Mouse (Mus musculus) kidney, adult 2 months (tissue): ENCODE measurements at regions not wholly inside any gene's neighbourhood (a gene's known extent, or its start where the extent isn't known, plus 50 kb on each side); places are given as distances from the start of the nearest gene placed in this dataset.
A peak's percentile ranks its signal among the peaks of the same experiment; 100 is the strongest.

Source experiments
- DNase-seq: peaks from one replicate; pipeline ENCODE4 v3.0.0; 2021
- H3K27ac ChIP-seq: fragments of 200-500 bp; 2 replicates; pipeline ENCODE4 v1.5.1; 2012; ENCODE audit warnings: low read depth, low read length, control low read depth, inconsistent platforms; ENCODE audit not compliant: insufficient read depth
- H3K27me3 ChIP-seq: fragments of 200-500 bp; replicated peaks from 2 replicates; pipeline ENCODE4 v1.6.1; 2012; ENCODE audit warnings: mild to moderate bottlenecking, moderate library complexity, low read length, inconsistent platforms; ENCODE audit not compliant: control insufficient read depth, insufficient read depth
- H3K36me3 ChIP-seq: fragments of 200-500 bp; 2 replicates; pipeline ENCODE4 v1.6.1; 2012; ENCODE audit warnings: mild to moderate bottlenecking, moderate library complexity, low read length, inconsistent platforms; ENCODE audit not compliant: control insufficient read depth, insufficient read depth
- H3K4me1 ChIP-seq: fragments of 200-500 bp; 2 replicates; pipeline ENCODE4 v1.6.1; 2011; ENCODE audit warnings: low read length; ENCODE audit not compliant: control insufficient read depth, insufficient read depth
- H3K4me3 ChIP-seq: fragments of 200-500 bp; 2 replicates; pipeline ENCODE4 v1.5.1; 2011; ENCODE audit warnings: mild to moderate bottlenecking, low read depth, low read length, control low read depth; ENCODE audit not compliant: insufficient read depth
- CTCF ChIP-seq: fragments of 200-500 bp; conservative IDR thresholded peaks from 2 replicates; pipeline ENCODE4 v1.5.1; 2011; ENCODE audit warnings: low read depth, mild to moderate bottlenecking, control low read depth, low read length, moderate library complexity, mixed read lengths; ENCODE audit not compliant: insufficient read depth, insufficient read length
- POLR2A ChIP-seq: fragments of 200-500 bp; IDR thresholded peaks from one replicate; pipeline ENCODE4 v1.6.1; 2011; ENCODE audit warnings: low read depth, low read length, control low read depth
- WGBS: fragments of 180-500 bp; shearing (Covaris S2); methylation state at CpG from one replicate; pipeline ENCODE4 v1.1.7; 2018; 5-methylcytosine and 5-hydroxymethylcytosine counted together

DNA sequence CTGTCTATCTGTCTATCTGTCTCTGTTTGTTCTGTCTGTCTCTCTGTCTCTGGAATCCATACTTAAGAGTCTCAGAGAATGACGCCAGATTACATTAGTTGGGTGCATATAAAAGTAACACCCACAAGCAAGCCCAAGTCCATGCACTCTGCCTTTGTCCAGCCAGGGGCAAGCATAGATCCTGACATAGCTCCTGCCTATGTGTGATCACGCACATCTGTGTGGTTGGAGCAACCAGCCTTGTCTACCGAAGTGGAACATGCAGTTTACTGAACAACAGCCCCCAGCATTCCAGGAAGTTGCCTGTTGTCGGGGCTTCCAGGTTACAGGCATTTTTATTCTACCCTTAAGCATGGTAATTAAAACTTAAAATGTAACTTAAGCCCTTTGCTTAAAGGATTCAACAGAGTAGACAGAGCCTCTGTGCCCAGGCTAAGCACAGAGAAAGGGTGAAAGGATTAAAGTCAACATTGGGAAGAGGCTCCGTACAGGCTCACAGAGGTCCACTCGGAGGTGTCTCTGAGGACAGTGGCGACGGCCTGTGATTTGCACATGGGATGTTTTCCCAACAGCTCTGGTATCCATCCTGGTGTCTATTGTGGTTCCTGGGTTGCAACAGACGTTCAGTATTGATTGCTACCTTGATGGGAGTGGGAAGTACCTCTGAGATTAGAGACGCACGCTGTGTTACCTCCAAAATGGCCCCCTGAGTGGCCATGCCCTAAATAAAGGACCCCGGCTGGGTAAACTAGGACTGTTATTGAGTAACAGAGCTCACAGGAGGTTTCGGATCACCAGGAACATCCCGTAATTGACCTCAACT is 363.6 kb downstream of the Ajap1 start:
- peak; percentile 44 for DNase-seq
- TF ChIP-seq POLR2A (no peak), CTCF (no peak)
- 29% methylated on average over 14 of the region's 14 CpGs for WGBS
- H3K27me3 ChIP-seq = no peaks in the 10 kb centered on the region
- H3K36me3 ChIP-seq = no peaks in the 10 kb centered on the region
- peak overlapping the region; percentile 37; the same call in 1 of the 2 replicates for H3K27ac ChIP-seq
- peak overlapping the region; percentile 39; the same call in 1 of the 2 replicates for H3K4me3 ChIP-seq
- peaks cover 2% of the 10 kb centered on the region; the same call in 1 of the 2 replicates for H3K4me1 ChIP-seq

DNA sequence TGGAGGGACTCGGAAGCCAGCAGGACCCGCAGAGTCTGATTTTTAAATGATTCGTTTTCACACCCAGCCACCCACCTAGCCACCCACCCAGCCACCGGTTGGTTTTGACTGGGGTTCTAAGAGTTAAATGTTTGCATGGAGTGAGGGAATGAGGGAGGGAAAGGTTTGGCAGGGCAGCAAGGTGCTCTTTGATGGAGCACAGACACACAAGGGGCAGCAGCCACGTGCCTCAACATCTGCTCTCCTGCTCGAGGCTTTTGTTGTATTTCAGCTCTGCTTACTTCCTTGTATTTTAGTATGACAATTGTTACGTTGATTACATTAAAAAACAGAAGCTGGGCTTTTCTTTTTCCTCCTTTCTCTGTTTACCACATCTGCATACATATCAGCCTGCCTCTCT is 367.6 kb downstream of the Ajap1 start:
- Histone ChIP-seq H3K4me3 (no peak overlapping the region), H3K4me1 (no peaks in the 10 kb centered on the region; the same call in 1 of the 2 replicates), H3K27me3 (no peaks in the 10 kb centered on the region), H3K36me3 (no peaks in the 10 kb centered on the region), H3K27ac (no peak overlapping the region)
- 70% methylated on average over 7 of the region's 7 CpGs for WGBS
- TF ChIP-seq CTCF = no peak
- TF ChIP-seq POLR2A = no peak
- DNase-seq = no peak

DNA sequence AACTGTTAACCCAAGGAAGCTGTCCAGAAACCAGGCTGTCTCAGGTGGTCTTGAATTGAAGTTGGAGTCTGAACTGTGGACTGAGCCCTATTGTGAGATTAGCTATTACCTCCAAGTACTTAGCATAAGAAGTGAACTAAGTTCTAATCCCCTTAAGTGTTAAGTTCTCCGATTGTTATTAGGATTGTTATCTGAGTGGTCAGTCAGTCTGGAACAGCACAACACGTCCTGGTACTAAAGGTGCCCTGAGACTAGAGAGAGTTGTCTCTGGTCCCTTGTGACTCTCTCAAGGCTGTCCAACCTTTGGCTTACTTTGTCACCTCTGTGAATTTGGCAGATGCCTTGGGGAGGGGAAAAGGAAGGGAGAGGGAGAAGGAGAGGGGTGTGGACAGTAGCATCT is 369.0 kb downstream of the Ajap1 start:
- no peak for TF ChIP-seq CTCF
- no peak for TF ChIP-seq POLR2A
- Histone ChIP-seq H3K27ac (no peak overlapping the region), H3K4me3 (no peak overlapping the region), H3K4me1 (no peaks in the 10 kb centered on the region), H3K27me3 (no peaks in the 10 kb centered on the region), H3K36me3 (no peaks in the 10 kb centered on the region)
- WGBS = 72% methylated on average over 2 of the region's 2 CpGs
- no peak for DNase-seq

DNA sequence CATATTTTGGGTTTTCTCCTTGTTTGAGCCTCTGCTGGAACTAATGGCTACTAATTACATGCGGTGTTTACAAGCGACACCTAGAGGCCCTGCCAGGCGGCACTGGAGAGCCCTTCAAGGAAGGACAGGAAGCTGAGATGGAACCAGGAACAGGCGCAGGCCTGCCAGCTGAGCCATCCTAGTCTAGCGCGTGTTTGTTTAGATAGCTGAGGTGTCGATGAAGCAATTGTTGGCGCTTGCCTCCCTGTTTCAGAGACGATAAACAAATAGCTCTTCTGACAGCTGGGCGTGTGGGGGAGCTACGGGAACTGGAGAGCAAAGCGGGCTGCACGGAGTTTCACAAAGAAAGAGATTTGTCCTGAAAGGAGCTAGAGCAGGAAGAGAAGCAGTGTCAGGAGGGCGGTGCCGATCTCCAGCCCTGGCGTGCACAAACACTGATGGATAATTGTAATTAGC is 372.3 kb downstream of the Ajap1 start:
- H3K4me3 ChIP-seq = no peak overlapping the region
- H3K27me3 ChIP-seq = no peaks in the 10 kb centered on the region
- H3K4me1 ChIP-seq = no peaks in the 10 kb centered on the region
- 16% methylated on average over 16 of the region's 16 CpGs for WGBS
- no peak overlapping the region for H3K27ac ChIP-seq
- DNase-seq = peak; percentile 62
- TF ChIP-seq POLR2A (no peak), CTCF (no peak; the same call in 1 of the 2 replicates)
- no peaks in the 10 kb centered on the region for H3K36me3 ChIP-seq

DNA sequence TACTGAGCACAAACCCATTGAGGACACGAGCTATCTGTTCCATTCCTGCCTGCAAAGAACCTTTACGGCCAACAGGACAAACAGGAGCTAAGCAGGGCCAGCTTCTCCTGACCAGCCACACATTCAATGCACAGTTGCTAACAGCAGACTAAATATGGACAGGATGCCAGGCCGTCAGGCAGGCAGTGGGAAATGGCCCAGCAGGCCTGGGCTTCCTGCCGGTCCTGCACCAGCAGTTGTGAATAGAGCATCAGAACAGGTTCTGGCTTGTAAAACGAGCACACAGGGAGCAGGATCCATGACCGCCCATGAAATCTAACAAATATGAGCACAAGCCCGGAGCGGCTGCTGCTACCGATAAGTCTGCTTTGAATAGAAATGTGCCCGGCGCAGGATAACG is 384.0 kb downstream of the Ajap1 start:
- 75% methylated on average over 12 of the region's 12 CpGs for WGBS

DNA sequence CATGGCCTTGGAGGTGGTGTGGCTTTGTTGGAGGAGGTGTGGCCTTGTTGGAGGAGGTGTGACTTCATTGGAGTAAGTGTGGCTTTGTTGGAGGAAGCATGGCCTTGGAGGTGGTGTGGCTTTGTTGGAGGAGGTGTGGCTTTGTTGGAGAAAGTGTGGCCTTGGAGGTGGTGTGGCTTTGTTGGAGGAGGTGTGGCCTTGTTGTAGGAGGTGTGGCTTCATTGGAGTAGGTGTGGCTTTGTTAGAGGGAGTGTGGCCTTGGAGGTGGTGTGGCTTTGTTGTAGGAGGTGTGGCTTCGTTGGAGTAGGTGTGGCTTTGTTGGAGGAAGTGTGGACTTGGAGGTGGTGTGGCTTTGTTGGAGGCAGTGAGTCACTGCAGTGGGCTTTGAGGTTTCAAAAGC is 385.0 kb downstream of the Ajap1 start:
- DNase-seq = no peak

More for the DNA sequence above, 384.0 kb downstream of the Ajap1 start:
- Histone ChIP-seq H3K4me1 (no peaks in the 10 kb centered on the region), H3K27ac (no peak overlapping the region), H3K4me3 (no peak overlapping the region), H3K27me3 (no peaks in the 10 kb centered on the region), H3K36me3 (no peaks in the 10 kb centered on the region)
- TF ChIP-seq CTCF = no peak
- TF ChIP-seq POLR2A = no peak
- DNase-seq = no peak

DNA sequence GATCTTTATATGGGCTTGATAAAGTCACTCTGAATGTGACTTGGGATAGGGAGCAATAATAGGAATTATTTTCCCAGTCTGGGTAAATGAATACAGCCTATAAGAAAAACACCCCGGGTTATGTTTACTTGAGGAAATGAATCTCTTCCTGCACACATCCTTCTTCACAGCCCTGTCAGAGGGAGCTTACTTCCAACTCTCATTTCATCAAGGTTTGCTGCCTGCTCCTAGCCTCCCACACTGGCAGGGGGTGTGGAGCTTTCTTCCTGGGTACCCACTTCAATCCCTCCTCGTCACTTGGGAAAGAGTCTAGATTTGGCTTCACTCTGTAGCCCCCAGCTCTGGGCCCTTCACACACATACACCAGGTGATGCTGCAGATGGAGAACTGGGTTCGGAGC is 389.5 kb downstream of the Ajap1 start:
- Histone ChIP-seq H3K27me3 (no peaks in the 10 kb centered on the region), H3K4me1 (no peaks in the 10 kb centered on the region), H3K4me3 (no peak overlapping the region), H3K27ac (no peak overlapping the region), H3K36me3 (no peaks in the 10 kb centered on the region)
- WGBS = 55% methylated on average over 3 of the region's 3 CpGs
- no peak for DNase-seq
- TF ChIP-seq CTCF (no peak), POLR2A (no peak)

More for the DNA sequence above, 385.0 kb downstream of the Ajap1 start:
- H3K4me3 ChIP-seq = no peak overlapping the region
- H3K36me3 ChIP-seq = no peaks in the 10 kb centered on the region
- H3K4me1 ChIP-seq = no peaks in the 10 kb centered on the region
- WGBS = 78% methylated on average over 1 of the region's 1 CpGs
- no peak for TF ChIP-seq POLR2A
- TF ChIP-seq CTCF = no peak
- no peaks in the 10 kb centered on the region for H3K27me3 ChIP-seq
- no peak overlapping the region for H3K27ac ChIP-seq
